Mouse (Mus musculus) embryonic facial prominence, embryonic 10.5 days (tissue): ENCODE results near the gene Inpp5b. TPM values are rescaled to one million over a fixed set of nuclear protein-coding genes. Genes with fewer than 3 reads are reported as not detected.

Experiments used
- DNase-seq: peaks from one replicate; pipeline ENCODE4 v3.0.0-alpha.2; 2017; ENCODE audit warnings: low spot score
- H3K27ac ChIP-seq: fragments of 300-500 bp; sonication (generic); replicated peaks from 2 replicates; pipeline ENCODE4 v1.5.1; 2016; ENCODE audit warnings: mild to moderate bottlenecking
- H3K27me3 ChIP-seq: fragments of 300-500 bp; sonication (generic); replicated peaks from 2 replicates; pipeline ENCODE4 v1.6.1; 2016; ENCODE audit warnings: low read depth, mild to moderate bottlenecking; ENCODE audit not compliant: poor library complexity, severe bottlenecking
- H3K36me3 ChIP-seq: fragments of 300-500 bp; sonication (generic); replicated peaks from 2 replicates; pipeline ENCODE4 v1.6.1; 2016; ENCODE audit warnings: mild to moderate bottlenecking, moderate library complexity
- H3K4me1 ChIP-seq: fragments of 300-500 bp; sonication (generic); 2 replicates; pipeline ENCODE4 v1.6.1; 2016
- H3K4me3 ChIP-seq: fragments of 300-500 bp; sonication (generic); 2 replicates; pipeline ENCODE4 v1.5.1; 2016; ENCODE audit warnings: mild to moderate bottlenecking, moderate library complexity
- H3K9me3 ChIP-seq: fragments of 300-500 bp; sonication (generic); 2 replicates; pipeline ENCODE4 v1.6.1; 2016; ENCODE audit warnings: mild to moderate bottlenecking
- WGBS: fragments of 180-500 bp; shearing (Covaris S2); methylation state at CpG from one replicate; pipeline ENCODE4 v1.1.7; 2016; 5-methylcytosine and 5-hydroxymethylcytosine counted together
- polyA plus RNA-seq: library from polyadenylated mRNA; unstranded; fragments of >200 nt; fragmentation: Nextera tagmentation; extraction: Ambion mirVana; gene quantifications from 2 replicates; pipeline ENCODE4 v1.2.1, GENCODE M21; 2016

Gene Inpp5b
- polyA plus RNA-seq, 1 experiment from 2014 or later, result 25.2 TPM

DNA sequence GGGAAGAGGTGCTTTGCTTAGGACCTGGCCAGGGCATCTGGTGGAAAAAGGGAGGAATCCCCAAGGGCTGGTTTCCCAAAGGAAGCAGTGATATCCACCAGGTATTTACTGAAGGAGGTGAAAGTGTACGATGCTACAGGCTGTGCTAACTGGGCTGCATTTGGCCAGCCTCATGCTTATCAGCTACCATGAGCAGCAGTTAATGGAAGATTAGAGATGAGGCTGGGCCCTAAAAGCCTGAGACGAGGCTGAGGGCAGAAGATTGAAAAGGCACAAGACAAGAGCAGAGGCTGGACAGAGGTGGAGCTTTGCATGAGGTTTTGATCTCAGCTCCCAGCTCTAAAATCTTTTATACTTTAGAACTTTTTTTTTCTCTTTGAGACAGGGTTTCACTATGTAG lies 32.8 kb downstream of the Inpp5b start:
- Histone ChIP-seq H3K4me3 (no peak overlapping the region), H3K9me3 (no peaks in the 10 kb centered on the region), H3K36me3 (peaks cover 9% of the 10 kb centered on the region; the same call in 1 of the 2 replicates), H3K27me3 (no peaks in the 10 kb centered on the region), H3K4me1 (no peaks in the 10 kb centered on the region), H3K27ac (no peak overlapping the region)
- WGBS, result 78% methylated on average over 2 of the region's 2 CpGs
- no peak for DNase-seq

DNA sequence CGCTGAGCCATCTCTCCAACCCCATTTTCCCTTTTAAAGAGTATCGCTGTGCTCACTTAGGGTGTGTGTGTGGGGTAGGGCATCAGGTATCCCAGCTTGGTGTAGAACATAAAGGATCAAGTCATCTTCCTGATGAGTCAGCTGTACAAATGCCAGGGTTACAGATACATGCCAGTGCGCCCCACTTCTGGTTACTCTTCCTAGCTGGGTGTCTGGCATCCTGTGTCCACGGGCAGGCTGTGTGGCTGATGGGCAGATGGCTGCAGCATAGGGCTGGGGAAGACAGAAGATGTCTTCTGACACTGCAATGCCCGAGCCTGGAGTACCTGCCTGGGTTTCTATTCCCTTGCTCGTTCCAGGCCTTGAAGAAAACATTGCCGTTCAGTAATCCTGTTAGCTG lies 39.7 kb downstream of the Inpp5b start:
- Histone ChIP-seq H3K4me1 (no peaks in the 10 kb centered on the region), H3K27me3 (no peaks in the 10 kb centered on the region), H3K36me3 (peaks cover 76% of the 10 kb centered on the region), H3K9me3 (no peaks in the 10 kb centered on the region), H3K4me3 (no peak overlapping the region), H3K27ac (no peak overlapping the region)
- no peak for DNase-seq
- 91% methylated on average over 7 of the region's 7 CpGs for WGBS

DNA sequence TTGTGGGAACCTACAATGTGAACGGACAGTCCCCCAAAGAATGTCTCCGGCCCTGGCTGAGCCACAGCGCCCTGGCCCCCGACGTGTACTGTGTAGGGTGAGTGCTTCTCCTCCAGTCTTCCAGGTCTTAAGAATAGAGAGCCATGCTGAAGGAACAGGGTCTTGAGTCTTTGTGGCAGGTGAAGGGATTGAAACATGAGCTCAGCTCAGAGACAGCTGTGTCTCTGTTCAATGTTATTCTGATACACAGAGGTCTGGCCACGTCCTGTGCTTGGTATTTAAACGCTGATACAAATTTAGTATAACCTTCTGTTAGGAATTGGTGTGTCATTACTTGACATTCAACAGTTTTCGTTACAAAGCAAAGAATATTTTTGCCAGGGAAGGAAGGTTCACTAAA lies 40.7 kb downstream of the Inpp5b start:
- no peaks in the 10 kb centered on the region for H3K27me3 ChIP-seq
- DNase-seq, result no peak
- H3K27ac ChIP-seq, result no peak overlapping the region
- peaks cover 86% of the 10 kb centered on the region for H3K36me3 ChIP-seq
- WGBS, result 90% methylated on average over 8 of the region's 8 CpGs
- no peaks in the 10 kb centered on the region for H3K9me3 ChIP-seq
- H3K4me1 ChIP-seq, result no peaks in the 10 kb centered on the region
- H3K4me3 ChIP-seq, result no peak overlapping the region

DNA sequence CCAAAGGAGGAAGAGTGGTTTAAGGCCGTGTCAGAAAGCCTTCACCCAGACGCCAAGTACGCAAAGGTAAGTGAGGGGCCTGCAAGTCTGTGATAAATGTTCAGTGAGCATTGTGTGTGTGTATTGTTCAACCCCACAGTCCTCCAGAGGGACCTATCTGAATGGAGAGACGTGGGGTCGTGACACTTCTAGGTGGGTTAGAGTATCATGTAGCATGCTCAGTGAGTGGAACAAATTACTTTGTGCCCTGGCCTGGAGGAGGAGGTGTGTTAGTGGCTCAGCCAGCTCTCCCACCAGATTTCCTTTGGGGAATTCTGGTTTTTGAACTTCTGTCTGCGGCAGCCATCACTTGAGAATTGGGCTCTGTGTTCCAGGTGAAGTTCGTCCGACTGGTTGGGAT lies 42.3 kb downstream of the Inpp5b start:
- H3K36me3 ChIP-seq, result peaks cover 95% of the 10 kb centered on the region
- H3K27me3 ChIP-seq, result no peaks in the 10 kb centered on the region
- DNase-seq, result no peak
- no peak overlapping the region for H3K27ac ChIP-seq
- no peaks in the 10 kb centered on the region for H3K4me1 ChIP-seq
- H3K4me3 ChIP-seq, result no peak overlapping the region
- WGBS, result 79% methylated on average over 8 of the region's 8 CpGs
- H3K9me3 ChIP-seq, result no peaks in the 10 kb centered on the region

DNA sequence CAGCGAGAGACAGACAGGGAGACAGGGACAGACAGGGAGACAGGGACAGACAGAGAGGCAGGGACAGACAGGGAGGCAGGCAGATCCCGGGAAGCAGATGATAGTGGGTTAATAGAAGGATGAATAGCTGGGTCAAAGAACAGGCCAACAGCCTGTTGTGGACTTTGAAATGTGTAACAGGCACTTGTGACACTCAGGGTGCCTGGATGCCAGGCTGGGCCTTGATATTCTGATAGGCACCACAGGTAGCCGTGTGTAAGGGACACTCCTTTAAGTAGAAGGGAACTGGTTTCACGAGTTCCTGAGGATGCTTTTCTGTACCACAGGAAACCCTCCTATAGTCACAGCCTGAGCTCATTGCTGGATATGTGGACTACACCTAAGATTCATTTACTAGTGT lies 48.4 kb downstream of the Inpp5b start:
- H3K27me3 ChIP-seq, result no peaks in the 10 kb centered on the region
- WGBS, result 80% methylated on average over 4 of the region's 4 CpGs
- H3K9me3 ChIP-seq, result no peaks in the 10 kb centered on the region
- H3K36me3 ChIP-seq, result peaks cover 96% of the 10 kb centered on the region
- H3K4me3 ChIP-seq, result no peak overlapping the region
- no peak for DNase-seq
- no peak overlapping the region for H3K27ac ChIP-seq
- H3K4me1 ChIP-seq, result no peaks in the 10 kb centered on the region

DNA sequence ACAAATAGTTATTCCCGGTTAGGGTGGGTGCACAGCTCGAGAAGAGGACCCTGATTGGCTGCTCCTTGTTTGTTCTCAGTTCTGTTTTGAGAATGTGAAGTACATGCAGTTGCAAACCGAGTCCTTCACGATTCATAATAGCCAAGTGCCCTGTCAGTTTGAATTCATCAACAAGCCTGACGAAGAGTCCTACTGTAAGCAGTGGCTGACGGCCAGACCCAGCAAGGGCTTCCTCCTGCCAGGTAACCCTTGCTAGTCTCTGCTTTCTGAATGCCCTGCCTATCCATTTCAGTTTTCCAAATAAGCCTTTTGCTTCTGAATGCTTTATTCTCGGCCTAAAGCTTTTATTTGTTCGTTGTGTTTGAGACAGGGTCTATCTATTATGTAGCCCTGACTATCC lies 50.5 kb downstream of the Inpp5b start:
- H3K36me3 ChIP-seq, result peaks cover 90% of the 10 kb centered on the region
- H3K4me3 ChIP-seq, result no peak overlapping the region
- no peak for DNase-seq
- no peaks in the 10 kb centered on the region for H3K9me3 ChIP-seq
- 89% methylated on average over 8 of the region's 8 CpGs for WGBS
- no peaks in the 10 kb centered on the region for H3K27me3 ChIP-seq
- no peaks in the 10 kb centered on the region for H3K4me1 ChIP-seq
- no peak overlapping the region for H3K27ac ChIP-seq

DNA sequence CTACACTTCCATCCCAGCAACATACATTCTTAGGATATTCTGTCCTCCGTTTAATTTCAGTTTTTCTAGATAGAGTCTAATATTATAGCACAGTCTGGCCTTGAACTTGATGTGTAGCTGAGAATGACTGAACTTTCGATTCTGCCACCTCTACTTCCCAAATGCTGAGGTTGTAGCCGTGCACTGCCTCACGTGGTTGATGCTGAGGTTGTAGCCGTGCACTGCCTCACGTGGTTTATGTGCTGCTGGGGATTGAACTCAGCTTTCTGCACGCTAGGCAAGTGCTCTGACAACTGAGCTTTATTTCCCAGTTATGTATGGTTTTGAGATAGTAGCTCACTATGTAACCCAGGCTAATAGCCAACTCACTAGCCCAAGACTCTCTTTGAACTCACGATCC lies 54.5 kb downstream of the Inpp5b start:
- Histone ChIP-seq H3K36me3 (peaks cover 72% of the 10 kb centered on the region), H3K4me1 (no peaks in the 10 kb centered on the region), H3K4me3 (no peak overlapping the region), H3K9me3 (no peaks in the 10 kb centered on the region), H3K27ac (no peak overlapping the region), H3K27me3 (no peaks in the 10 kb centered on the region)
- WGBS, result 92% methylated on average over 8 of the region's 8 CpGs
- no peak for DNase-seq

DNA sequence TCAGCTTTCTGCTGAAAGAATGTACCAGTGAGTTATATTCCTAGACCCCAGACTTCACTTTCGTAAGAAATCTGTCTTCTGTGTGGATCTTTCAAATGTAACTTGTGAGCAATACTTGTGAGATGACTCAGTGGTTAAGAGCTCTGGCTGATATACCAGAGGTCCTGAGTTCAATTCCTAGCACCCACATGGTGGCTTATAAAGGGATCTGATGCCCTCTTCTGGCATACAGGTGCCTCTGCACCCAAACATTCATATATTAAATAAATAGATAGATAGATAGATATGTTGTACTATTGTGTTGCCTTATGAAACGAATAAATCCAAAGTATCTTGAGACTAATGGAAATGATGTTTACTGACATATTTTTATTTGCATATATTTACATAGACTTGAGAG lies 55.3 kb downstream of the Inpp5b start:
- DNase-seq, result no peak
- Histone ChIP-seq H3K4me3 (no peak overlapping the region), H3K27ac (no peak overlapping the region), H3K27me3 (no peaks in the 10 kb centered on the region), H3K36me3 (peaks cover 65% of the 10 kb centered on the region), H3K4me1 (peaks cover 6% of the 10 kb centered on the region), H3K9me3 (no peaks in the 10 kb centered on the region)
- WGBS, result 91% methylated on average over 2 of the region's 2 CpGs

DNA sequence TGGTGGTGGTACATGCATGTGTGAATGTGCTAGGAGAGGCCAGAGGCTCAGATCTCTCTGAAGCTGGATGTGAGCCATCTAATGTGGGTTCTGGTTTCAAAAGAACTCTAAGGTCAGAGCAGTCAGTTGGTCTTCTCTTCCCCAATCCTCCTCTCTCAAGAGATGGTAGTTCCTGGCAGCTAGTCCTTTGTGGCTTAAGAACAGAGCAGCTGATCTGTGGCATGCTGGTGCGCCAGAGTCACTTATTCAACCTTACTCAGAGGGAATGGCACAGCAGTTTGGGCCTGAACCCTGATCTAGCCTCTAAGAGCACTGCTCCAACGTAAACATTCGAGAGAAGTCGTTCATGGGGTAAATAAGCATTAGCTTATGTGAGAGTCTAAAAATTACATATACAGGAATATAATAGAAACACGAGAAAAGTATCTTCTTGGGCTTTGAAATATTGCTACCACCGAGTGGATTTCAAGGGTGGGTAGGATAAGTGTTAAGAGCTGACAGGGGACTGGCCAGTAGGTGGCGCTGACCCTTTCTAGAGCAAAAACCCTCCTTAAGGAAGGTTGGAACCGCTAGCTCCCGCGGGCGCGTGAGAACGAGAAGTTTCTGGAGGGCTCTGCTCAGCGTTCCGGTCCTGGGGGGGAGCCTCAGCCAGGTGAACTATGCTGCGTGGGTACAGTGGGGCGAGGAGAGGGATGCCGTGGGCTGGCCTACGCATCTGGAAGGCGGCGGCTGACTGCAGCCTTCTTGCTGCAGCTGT lies 60.1 kb downstream of the Inpp5b start, which contains the start of gene Mtf1:
Mtf1 (plus strand) TSS at position 553 of the 757 bp plus-strand sequence.
- peak; percentile 90 for DNase-seq
- Histone ChIP-seq H3K4me1 (peaks cover 15% of the 10 kb centered on the region), H3K27ac (peak within 1 kb of the TSS; percentile 98), H3K27me3 (no peaks in the 10 kb centered on the region), H3K9me3 (no peaks in the 10 kb centered on the region), H3K4me3 (peak within 1 kb of the TSS; percentile 94), H3K36me3 (peaks cover 46% of the 10 kb centered on the region)
- 3% methylated on average over 21 of the region's 21 CpGs for WGBS

DNA sequence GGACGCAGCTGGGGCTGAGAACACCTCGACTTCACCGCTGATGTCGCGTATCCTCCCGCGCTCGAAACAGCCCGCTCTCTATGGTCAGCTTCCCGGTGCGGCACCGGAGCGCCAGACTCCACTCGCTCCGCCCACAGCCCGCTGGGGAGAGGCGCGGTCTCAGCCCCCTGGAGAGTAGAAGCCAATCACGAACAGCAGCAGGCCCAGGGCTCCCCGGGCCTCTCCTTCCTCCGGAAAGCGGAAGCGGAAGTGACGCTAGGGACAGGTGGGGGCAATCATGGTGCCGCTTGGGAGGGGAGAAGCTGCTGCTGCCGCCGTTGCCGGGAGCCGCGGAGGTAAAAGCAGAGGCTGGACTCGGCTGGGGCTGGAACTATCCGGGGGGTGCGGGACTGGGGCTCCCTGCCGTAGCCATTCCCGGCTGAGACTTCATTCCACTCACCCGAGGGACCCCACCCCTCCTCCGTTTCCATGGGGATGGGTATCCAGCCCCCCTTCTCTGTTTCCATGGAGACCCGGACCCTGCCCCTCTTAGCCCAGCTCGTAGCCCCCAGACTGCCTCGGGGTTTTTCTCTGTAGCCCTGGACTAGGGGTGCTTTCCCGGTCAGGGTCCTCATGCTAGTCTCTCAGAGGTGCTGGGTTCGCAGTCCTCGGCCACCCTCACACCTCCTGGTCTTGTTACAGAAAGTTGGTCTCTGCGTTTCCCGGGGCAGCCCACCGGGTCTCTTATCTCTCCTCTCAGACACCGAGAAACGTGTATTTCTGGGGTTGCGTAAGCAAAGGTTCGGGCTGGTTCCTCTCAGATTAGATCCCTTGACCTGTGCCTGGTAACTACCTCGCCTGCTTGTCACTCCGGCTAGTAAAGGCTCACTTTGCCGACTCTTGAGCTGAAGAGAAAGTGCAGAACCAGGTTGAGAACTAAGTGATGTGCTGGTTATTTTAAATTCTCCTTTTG lies 60.9 kb downstream of the Inpp5b start:
- Histone ChIP-seq H3K9me3 (no peaks in the 10 kb centered on the region), H3K4me3 (peak overlapping the region; percentile 94), H3K27ac (peak overlapping the region; percentile 98), H3K4me1 (peaks cover 15% of the 10 kb centered on the region), H3K36me3 (peaks cover 52% of the 10 kb centered on the region), H3K27me3 (no peaks in the 10 kb centered on the region)
- 2% methylated on average over 53 of the region's 53 CpGs for WGBS
- peak; percentile 98 for DNase-seq

DNA sequence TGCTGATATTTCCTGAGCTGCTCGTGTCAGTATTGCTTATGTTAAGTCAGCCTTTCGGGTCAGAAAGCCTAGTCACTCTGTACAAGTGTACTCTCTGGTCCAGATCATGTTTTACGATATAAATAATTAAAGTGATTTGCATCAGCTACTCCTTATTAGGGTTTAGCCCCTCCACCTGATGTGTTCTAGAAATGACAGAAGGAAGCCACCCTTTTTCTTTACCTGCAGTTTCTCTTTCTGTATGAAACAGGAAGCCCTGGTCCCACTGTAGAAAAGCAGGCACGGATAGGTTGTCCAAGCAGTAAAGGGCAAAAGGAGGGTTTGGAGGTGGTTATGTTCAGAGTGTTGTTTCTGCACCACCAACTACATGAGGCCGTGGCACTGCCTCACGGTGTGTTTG lies 61.8 kb downstream of the Inpp5b start:
- Histone ChIP-seq H3K36me3 (peaks cover 54% of the 10 kb centered on the region), H3K4me1 (peaks cover 16% of the 10 kb centered on the region), H3K9me3 (no peaks in the 10 kb centered on the region), H3K27ac (no peak overlapping the region), H3K4me3 (peak overlapping the region; percentile 94), H3K27me3 (no peaks in the 10 kb centered on the region)
- DNase-seq, result no peak
- WGBS, result 82% methylated on average over 6 of the region's 6 CpGs

DNA sequence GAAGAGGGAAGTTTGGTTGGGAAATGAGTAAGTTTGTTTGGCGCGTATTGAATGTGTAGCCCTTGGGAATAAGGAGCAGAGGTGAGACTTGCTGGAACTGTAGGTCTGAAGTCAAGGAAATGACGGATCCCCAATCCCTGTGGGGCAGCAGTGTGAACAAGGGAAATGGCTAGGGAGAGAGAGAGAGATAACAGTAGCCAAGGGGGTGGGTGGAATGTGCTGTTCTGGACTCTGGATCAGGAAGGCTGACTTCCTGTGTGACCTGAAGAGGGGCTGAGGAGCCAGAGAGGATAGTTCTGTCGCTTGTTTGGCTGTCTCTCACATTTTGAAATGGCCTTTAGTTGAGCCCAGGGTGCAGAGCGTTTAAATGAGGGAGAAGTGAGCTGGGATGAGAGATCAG lies 66.9 kb downstream of the Inpp5b start:
- Histone ChIP-seq H3K4me3 (no peak overlapping the region), H3K27ac (no peak overlapping the region), H3K36me3 (peaks cover 82% of the 10 kb centered on the region), H3K9me3 (no peaks in the 10 kb centered on the region), H3K4me1 (peaks cover 9% of the 10 kb centered on the region), H3K27me3 (no peaks in the 10 kb centered on the region)
- 80% methylated on average over 5 of the region's 5 CpGs for WGBS
- DNase-seq, result no peak
